Mouse (Mus musculus) heart, adult 2 months (tissue): ENCODE measurements around the gene Tufm.

ENCODE experiments used
- CTCF ChIP-seq: fragments of 200-600 bp; IDR thresholded peaks from 2 replicates; pipeline ENCODE4 v1.8.1; 2022; ENCODE audit warnings: antibody characterized with exemption, mild to moderate bottlenecking, moderate library complexity
- EP300 ChIP-seq: fragments of 200-500 bp; IDR thresholded peaks from 2 replicates; pipeline ENCODE4 v1.6.1; 2011; ENCODE audit warnings: low read depth, low read length, control low read depth; ENCODE audit not compliant: insufficient read depth

DNA sequence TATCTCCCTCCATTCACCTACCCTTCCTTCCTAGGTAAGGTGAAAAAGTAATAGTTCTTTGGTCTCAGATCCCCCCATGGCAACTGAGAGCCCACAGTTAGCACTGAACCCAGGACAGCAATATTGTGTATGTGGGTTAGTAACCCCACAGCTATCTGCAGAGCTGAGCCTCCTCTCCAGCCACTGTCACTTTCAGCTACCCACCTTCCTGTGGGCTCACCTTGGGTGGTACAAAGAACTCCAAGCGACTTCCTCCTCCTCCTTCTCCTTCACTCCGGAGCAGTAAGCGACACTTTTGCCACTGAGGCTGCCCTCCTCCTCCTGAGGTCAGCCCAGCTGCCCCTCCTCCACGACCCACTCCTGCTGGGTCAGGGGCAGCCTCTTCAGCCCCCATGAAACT is 15.3 kb upstream of the Tufm start:
- no peak for TF ChIP-seq CTCF
- TF ChIP-seq EP300, result no peak
